In the genomic region with DNA sequence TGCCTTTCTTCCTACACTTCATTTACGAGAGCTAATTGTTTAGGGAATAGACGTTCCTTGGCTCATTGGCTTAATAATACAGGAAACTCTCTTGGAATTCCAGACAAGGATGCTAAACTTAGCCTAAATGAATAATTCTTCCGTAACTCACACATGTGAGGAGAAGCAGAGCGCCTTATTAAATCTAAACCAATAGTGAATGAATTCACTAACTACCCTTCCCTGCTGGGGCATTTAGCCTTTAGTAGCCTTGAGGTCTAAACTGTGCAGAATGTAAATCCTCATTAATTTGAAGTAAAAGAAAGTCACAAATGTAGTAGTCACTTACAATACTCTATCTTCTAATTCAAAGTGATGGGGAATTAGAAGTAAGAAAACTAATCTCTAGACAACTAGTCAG, we compare ENCODE assay signal across 17 mouse cellular contexts.
"Had no signal": no experiment of that assay in that cellular context is flagged by ENCODE, and none has a peak within 500 bp of the region (broad histone marks: within the 10 kb centered on the region; RNA-seq: fewer than 3 reads in every experiment).

No protein-coding gene starts in this region.

- H3K4me2 ChIP-seq: kidney, embryonic 15.5 days; liver, embryonic 13.5 days; midbrain, embryonic 13.5 days had no signal

- DNase-seq: kidney, postnatal 10 days; kidney, postnatal 36 days; layer of hippocampus, postnatal 36 days; liver, embryonic 13.5 days; lung, adult 2 months; lung, postnatal 14 days; lung, postnatal 4 days; right cerebral cortex, adult 18-20 months; right cerebral cortex, postnatal 14 days; right cerebral cortex, postnatal 4 days; thymus, adult 2 months; thymus, postnatal 14 days; thymus, postnatal 4 days had no signal

- H3K9ac ChIP-seq: kidney, embryonic 15.5 days; liver, embryonic 13.5 days; midbrain, embryonic 13.5 days had no signal

- ATAC-seq: midbrain, embryonic 13.5 days had no signal

- H3K9me3 ChIP-seq: kidney, embryonic 15.5 days; liver, embryonic 13.5 days; midbrain, embryonic 13.5 days had no signal

- H3K4me3 ChIP-seq: kidney, embryonic 15.5 days; left cerebral cortex, adult 2 months; liver, embryonic 13.5 days; midbrain, embryonic 13.5 days had no signal

- H3K4me1 ChIP-seq: kidney, embryonic 15.5 days; liver, embryonic 13.5 days; midbrain, embryonic 13.5 days had no signal

- H3K27ac ChIP-seq: kidney, embryonic 15.5 days; left cerebral cortex, adult 2 months; liver, embryonic 13.5 days; midbrain, embryonic 13.5 days; stomach, postnatal 0 days had no signal

- H3K36me3 ChIP-seq: kidney, embryonic 15.5 days; liver, embryonic 13.5 days; midbrain, embryonic 13.5 days had no signal

- H3K27me3 ChIP-seq: kidney, embryonic 15.5 days; liver, embryonic 13.5 days; midbrain, embryonic 13.5 days had no signal
